Mouse (Mus musculus) neural tube, embryonic 11.5 days (tissue): ENCODE data around the gene Megf11. TPM values are rescaled to one million over a fixed set of nuclear protein-coding genes. Genes with fewer than 3 reads are reported as not detected.
A peak's percentile ranks its signal among the peaks of the same experiment; 100 is the strongest.

Experiments
- ATAC-seq: fragments of 200-750 bp; cut with Nextera tagmentation; 2 replicates; pipeline ENCODE4 v1.8.0; 2017; ENCODE audit warnings: moderate number of reproducible peaks, mild to moderate bottlenecking, moderate TSS enrichment, moderate library complexity; ENCODE audit not compliant: insufficient read depth, low FRiP score, low TSS enrichment
- DNase-seq: peaks from one replicate; pipeline ENCODE4 v3.0.0-alpha.2; 2015; ENCODE audit warnings: low spot score
- H3K27ac ChIP-seq: fragments of 300-500 bp; sonication (generic); 2 replicates; pipeline ENCODE4 v1.5.1; 2014; ENCODE audit warnings: low read depth, mild to moderate bottlenecking, low read length
- H3K27me3 ChIP-seq: fragments of 300-500 bp; sonication (generic); 2 replicates; pipeline ENCODE4 v1.6.1; 2014; ENCODE audit warnings: mild to moderate bottlenecking, low read length, mixed read lengths; ENCODE audit not compliant: control insufficient read depth, insufficient read depth
- H3K36me3 ChIP-seq: fragments of 300-500 bp; sonication (generic); 2 replicates; pipeline ENCODE4 v1.6.1; 2014; ENCODE audit warnings: mild to moderate bottlenecking, low read length, moderate library complexity, mixed read lengths; ENCODE audit not compliant: control insufficient read depth, insufficient read depth
- H3K4me1 ChIP-seq: fragments of 300-500 bp; sonication (generic); 2 replicates; pipeline ENCODE4 v1.6.1; 2014; ENCODE audit warnings: low read length, mixed read lengths; ENCODE audit not compliant: control insufficient read depth, insufficient read depth
- H3K4me2 ChIP-seq: fragments of 300-500 bp; sonication (generic); 2 replicates; pipeline ENCODE4 v1.6.1; 2014; ENCODE audit warnings: low read depth, mild to moderate bottlenecking, moderate library complexity
- H3K4me3 ChIP-seq: fragments of 300-500 bp; sonication (generic); 2 replicates; pipeline ENCODE4 v1.5.1; 2014; ENCODE audit warnings: low read depth, low read length
- H3K9ac ChIP-seq: fragments of 300-500 bp; sonication (generic); 2 replicates; pipeline ENCODE4 v1.6.1; 2014; ENCODE audit warnings: mild to moderate bottlenecking, low read length
- H3K9me3 ChIP-seq: fragments of 300-500 bp; sonication (generic); 2 replicates; pipeline ENCODE4 v1.6.1; 2016; ENCODE audit warnings: low read length; ENCODE audit not compliant: control insufficient read depth
- WGBS: fragments of 180-500 bp; shearing (Covaris S2); extraction: QIAGEN DNeasy Blood & Tissue Kit; methylation state at CpG from one replicate; pipeline ENCODE4 v1.1.7; 2014; 5-methylcytosine and 5-hydroxymethylcytosine counted together
- polyA plus RNA-seq: library from polyadenylated mRNA; unstranded; fragments of >200 nt; fragmentation: Nextera tagmentation; extraction: Ambion mirVana; gene quantifications from 2 replicates; pipeline ENCODE4 v1.2.1, GENCODE M21; 2014

The Megf11 gene
- 4.7 and 5.7 TPM in 2 replicates for polyA plus RNA-seq

DNA sequence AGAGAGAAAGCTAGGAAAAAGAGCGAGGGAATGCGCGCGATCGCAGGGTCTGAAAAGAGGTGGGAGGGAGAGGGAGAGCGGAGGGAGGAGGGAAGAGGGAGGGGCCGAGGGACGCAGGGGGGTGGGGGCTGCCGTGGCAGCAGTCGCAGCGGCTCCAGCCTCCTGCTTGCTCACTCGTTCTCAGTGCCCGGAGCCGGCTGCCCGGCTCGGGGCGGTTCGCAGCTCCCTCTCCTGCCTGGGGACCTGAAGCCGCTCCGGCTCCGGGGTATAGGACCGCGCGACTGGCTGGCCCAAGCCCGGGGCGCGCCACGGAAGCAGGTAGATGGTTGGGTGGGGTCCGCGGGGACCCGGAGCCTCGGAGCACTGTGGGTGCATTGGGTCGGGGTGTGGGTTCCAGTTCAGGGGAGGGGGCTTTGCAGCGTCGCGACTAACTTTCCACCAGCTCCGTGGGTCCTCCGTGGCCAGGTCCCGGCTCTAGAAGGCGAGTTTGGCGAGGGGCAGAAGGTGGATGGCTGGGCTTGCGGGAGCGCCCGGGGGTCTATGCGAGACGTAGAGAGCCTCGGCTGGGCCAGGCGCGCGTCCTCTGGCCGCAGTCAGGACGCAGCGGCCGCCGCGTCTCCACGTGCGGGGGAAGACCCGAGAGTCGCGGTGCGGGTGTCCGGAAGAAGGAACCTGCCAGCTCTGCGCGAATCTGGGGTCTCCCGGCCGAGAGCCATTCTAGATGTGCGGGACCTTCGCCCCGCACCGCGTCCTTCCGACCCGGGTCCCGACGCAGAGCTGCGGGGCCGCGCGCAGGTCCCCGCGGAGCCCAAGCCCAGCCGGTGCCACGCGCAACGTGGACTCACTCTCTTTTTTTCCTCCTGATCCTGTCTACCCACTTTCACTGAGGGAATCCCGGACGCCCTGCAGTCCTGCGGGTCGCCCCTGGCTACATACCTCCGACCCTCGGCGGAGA, at the start of gene Megf11:
Gene Megf11, plus strand, starts transcription at position 116 of the 955 bp plus-strand sequence.
- WGBS = under 1% methylated on average over 90 of the region's 93 CpGs
- H3K9me3 ChIP-seq = no peaks in the 10 kb centered on the region
- no peaks in the 10 kb centered on the region for H3K36me3 ChIP-seq
- H3K4me2 ChIP-seq = peak within 1 kb of the TSS; percentile 100
- H3K27me3 ChIP-seq = peaks cover 38% of the 10 kb centered on the region
- peaks cover 14% of the 10 kb centered on the region for H3K4me1 ChIP-seq
- DNase-seq (peak; percentile 80), ATAC-seq (peak; percentile 58)
- H3K4me3 ChIP-seq = peak within 1 kb of the TSS; percentile 55
- peak within 1 kb of the TSS; percentile 55 for H3K9ac ChIP-seq
- no peak within 1 kb of the TSS for H3K27ac ChIP-seq

- no peaks in the 10 kb centered on the region for H3K9me3 ChIP-seq
- DNase-seq (no peak), ATAC-seq (no peak)
- H3K27ac ChIP-seq = no peak overlapping the region
- H3K4me3 ChIP-seq = no peak overlapping the region
- WGBS = 93% methylated on average over 6 of the region's 6 CpGs
- peaks cover 8% of the 10 kb centered on the region; the same call in 1 of the 2 replicates for H3K4me1 ChIP-seq
- no peaks in the 10 kb centered on the region for H3K27me3 ChIP-seq
- no peak overlapping the region for H3K9ac ChIP-seq
- no peak overlapping the region for H3K4me2 ChIP-seq
- H3K36me3 ChIP-seq = no peaks in the 10 kb centered on the region
Observed at GRCm38 (mm10) chr9:64335825-64336224, 49.6 kb upstream of the Megf11 start.

- H3K27ac ChIP-seq = no peak overlapping the region
- H3K4me1 ChIP-seq = peaks cover 8% of the 10 kb centered on the region; the same call in 1 of the 2 replicates
- no peaks in the 10 kb centered on the region for H3K27me3 ChIP-seq
- DNase-seq = no peak
- no peaks in the 10 kb centered on the region for H3K9me3 ChIP-seq
- 29% methylated on average over 8 of the region's 8 CpGs for WGBS
- peak overlapping the region; percentile 85 for H3K4me2 ChIP-seq
- H3K9ac ChIP-seq = no peak overlapping the region; the same call in 1 of the 2 replicates
- no peaks in the 10 kb centered on the region for H3K36me3 ChIP-seq
- H3K4me3 ChIP-seq = no peak overlapping the region
- no peak for ATAC-seq
Observed at GRCm38 (mm10) chr9:64339361-64339760, 46.1 kb upstream of the Megf11 start.

DNA sequence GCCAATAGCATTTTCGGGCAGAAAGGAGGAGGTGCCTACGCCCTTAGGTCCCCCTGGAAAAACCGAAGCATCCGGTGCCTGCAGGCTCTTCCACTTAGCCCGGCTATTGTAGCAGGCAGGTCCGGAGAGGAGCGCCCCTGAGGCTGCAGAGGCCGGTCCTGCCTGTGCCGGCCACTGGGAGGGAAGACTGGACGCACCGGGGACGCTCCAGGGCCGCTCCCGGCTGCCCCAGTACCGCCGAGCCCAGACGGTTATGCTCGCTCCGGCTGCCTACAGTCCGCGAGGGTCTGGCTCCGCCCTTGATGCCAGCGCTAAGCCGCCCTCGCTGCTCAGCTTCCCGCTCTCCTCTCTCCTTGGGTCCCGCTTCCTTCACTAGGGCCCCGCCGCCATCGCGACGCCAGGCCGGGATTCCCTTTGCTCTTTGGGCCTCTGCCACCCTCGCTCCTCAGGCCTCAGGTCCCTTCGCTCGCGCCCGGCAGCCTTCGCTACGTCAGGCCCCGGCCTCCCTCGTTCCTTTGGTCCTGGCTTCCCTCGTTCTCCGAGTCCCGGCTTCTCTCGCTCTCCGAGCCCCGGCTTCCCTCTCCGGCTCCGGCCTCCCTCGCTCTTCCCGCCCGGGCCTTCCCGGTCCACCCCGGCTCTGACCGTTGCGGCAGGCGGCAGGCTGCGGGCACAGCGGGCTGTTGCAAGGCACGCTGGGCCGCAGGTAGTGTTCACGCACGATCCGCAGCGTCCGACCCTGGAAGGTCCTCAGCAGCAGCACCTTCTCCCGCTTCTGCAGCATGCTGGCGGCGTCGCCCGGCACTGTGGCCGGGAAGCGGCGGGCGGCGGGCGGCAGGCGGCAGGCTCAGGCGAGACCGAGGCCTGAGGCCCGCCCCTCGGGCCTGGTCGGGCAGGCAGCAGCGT, 44.8 kb upstream of the Megf11 start:
- under 1% methylated on average over 74 of the region's 85 CpGs for WGBS
- Histone ChIP-seq H3K27ac (peak overlapping the region; percentile 99), H3K9ac (peak overlapping the region; percentile 100), H3K9me3 (no peaks in the 10 kb centered on the region), H3K27me3 (no peaks in the 10 kb centered on the region), H3K4me2 (peak overlapping the region; percentile 85), H3K4me1 (peaks cover 8% of the 10 kb centered on the region; the same call in 1 of the 2 replicates), H3K4me3 (peak overlapping the region; percentile 63), H3K36me3 (no peaks in the 10 kb centered on the region)
- ATAC-seq (peak; percentile 89), DNase-seq (peak; percentile 84)

DNA sequence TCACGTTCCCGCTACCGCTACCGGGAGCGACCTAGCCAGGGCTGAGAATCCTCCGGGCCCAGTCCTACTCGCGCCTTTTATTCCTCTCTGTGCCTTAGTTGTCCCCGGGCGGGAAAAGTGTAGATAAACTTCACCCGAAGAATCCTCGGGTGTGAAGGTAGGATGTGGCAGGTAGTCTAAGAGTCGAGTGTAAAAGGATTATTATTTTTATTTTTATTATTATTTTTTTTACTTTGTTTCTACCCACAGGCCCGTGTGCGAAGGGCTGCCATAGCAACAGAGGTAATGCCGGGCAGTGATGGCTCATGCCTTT, 44.2 kb upstream of the Megf11 start, which contains the start of gene Dis3l:
Gene Dis3l, minus strand, starts transcription at position 35 of the 313 bp plus-strand sequence.
- no peak for ATAC-seq
- no peaks in the 10 kb centered on the region for H3K27me3 ChIP-seq
- H3K36me3 ChIP-seq = no peaks in the 10 kb centered on the region
- H3K27ac ChIP-seq = peak within 1 kb of the TSS; percentile 99
- 19% methylated on average over 16 of the region's 16 CpGs for WGBS
- peaks cover 8% of the 10 kb centered on the region; the same call in 1 of the 2 replicates for H3K4me1 ChIP-seq
- no peaks in the 10 kb centered on the region for H3K9me3 ChIP-seq
- peak within 1 kb of the TSS; percentile 85 for H3K4me2 ChIP-seq
- peak within 1 kb of the TSS; percentile 100 for H3K9ac ChIP-seq
- DNase-seq = no peak
- peak within 1 kb of the TSS; percentile 63 for H3K4me3 ChIP-seq

GRCm38 (mm10) chr9:64341671-64342070, 43.8 kb upstream of the Megf11 start:
- WGBS = 75% methylated on average over 8 of the region's 8 CpGs
- no peak for DNase-seq

GRCm38 (mm10) chr9:64343656-64344055, 41.8 kb upstream of the Megf11 start:
- no peak for DNase-seq

More at GRCm38 (mm10) chr9:64341671-64342070, 43.8 kb upstream of the Megf11 start:
- H3K27ac ChIP-seq = no peak overlapping the region
- no peak overlapping the region for H3K4me2 ChIP-seq
- peaks cover 8% of the 10 kb centered on the region; the same call in 1 of the 2 replicates for H3K4me1 ChIP-seq
- no peak for ATAC-seq
- no peak overlapping the region for H3K4me3 ChIP-seq
- no peaks in the 10 kb centered on the region for H3K27me3 ChIP-seq
- H3K9ac ChIP-seq = no peak overlapping the region; the same call in 1 of the 2 replicates
- no peaks in the 10 kb centered on the region for H3K9me3 ChIP-seq
- no peaks in the 10 kb centered on the region for H3K36me3 ChIP-seq

DNA sequence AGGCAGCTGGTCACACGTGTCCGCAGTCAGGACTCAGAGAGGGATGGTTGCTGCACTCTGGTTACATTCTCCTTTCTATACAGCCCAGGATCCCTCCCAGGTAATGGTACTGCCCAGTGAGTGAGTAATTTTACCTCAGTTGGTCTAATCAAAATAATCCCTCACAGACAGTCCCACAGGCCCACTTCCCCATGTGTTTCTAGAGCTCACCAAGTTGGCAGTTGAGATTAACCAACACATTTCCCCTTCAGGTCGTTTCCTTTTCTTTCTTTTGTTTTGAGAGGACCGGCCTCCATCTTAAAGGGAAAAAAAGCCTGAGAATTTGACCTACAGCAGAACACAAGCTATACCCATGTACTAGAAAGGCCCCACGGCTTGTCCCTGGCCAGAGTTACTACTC, 39.5 kb upstream of the Megf11 start:
- H3K27ac ChIP-seq = no peak overlapping the region
- no peak for DNase-seq
- WGBS = 71% methylated on average over 5 of the region's 5 CpGs

More at GRCm38 (mm10) chr9:64343656-64344055, 41.8 kb upstream of the Megf11 start:
- H3K4me2 ChIP-seq = no peak overlapping the region
- H3K4me1 ChIP-seq = peaks cover 8% of the 10 kb centered on the region; the same call in 1 of the 2 replicates
- no peaks in the 10 kb centered on the region for H3K27me3 ChIP-seq
- no peak overlapping the region for H3K27ac ChIP-seq
- no peak overlapping the region for H3K4me3 ChIP-seq
- H3K9me3 ChIP-seq = no peaks in the 10 kb centered on the region
- H3K36me3 ChIP-seq = no peaks in the 10 kb centered on the region
- ATAC-seq = no peak
- 88% methylated on average over 2 of the region's 2 CpGs for WGBS
- no peak overlapping the region for H3K9ac ChIP-seq

More for the DNA sequence above, 39.5 kb upstream of the Megf11 start:
- no peak overlapping the region for H3K9ac ChIP-seq
- H3K4me2 ChIP-seq = no peak overlapping the region
- no peaks in the 10 kb centered on the region for H3K4me1 ChIP-seq
- H3K9me3 ChIP-seq = no peaks in the 10 kb centered on the region
- no peaks in the 10 kb centered on the region for H3K27me3 ChIP-seq
- H3K4me3 ChIP-seq = no peak overlapping the region
- ATAC-seq = no peak
- H3K36me3 ChIP-seq = no peaks in the 10 kb centered on the region
